Mouse (Mus musculus): ENCODE results near the gene Pik3ap1.

Pik3ap1 gene

DNA sequence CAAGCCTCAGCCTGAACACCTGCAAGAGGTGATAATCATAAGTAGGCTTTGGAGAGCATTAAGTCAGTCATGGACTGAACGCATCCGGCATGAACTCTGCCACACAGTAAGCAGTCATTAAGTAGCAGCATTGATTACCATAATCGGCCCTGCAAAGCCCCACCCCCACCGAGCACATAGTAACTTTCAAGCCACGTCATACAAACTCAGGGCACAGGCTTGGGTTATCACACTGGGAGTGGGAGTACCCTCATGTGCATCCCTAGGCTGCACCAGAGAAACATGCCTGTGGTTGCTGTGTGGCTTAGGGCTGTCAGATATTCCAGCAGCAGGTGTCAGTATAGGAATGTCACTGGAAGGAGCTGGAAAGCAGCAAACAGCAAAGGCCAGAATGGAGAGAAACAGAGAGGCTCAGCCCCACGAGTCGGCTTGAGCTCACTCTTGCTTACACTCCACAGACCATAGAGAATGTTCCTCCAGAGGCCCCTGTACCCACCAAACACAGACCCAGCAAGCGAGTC is 105.1 kb downstream of the Pik3ap1 start:
- DNase-seq (ENCODE audit: low spot score) = no peak

DNA sequence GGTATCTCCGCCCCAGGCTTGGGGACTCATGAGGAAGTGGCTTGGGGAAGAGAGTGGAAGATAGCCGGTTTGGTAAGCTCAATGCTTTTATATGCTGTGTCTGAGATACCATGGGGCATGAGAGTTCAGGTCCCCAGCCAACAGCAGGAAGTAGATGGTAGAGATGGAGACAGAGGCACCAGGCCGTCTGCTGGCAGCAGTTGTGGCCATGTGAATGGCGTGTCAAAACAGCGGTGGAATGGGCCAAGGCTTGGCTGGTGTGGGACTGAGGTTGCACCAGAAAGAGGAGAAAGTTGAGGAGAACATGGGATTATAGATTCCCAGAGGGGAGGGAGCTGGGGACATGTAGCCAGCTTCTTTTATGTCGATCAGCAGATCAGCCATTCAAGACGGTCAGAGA is 106.3 kb downstream of the Pik3ap1 start:
- DNase-seq (ENCODE audit: low spot score) = no peak

GRCm38 (mm10) chr19:41275588-41275987 is 109.3 kb downstream of the Pik3ap1 start:
- no peak for DNase-seq (ENCODE audit: low spot score)

- no peak for DNase-seq (ENCODE audit: low spot score)
These were observed 114.0 kb downstream of the Pik3ap1 start for GRCm38 (mm10) chr19:41270906-41271305.

DNA sequence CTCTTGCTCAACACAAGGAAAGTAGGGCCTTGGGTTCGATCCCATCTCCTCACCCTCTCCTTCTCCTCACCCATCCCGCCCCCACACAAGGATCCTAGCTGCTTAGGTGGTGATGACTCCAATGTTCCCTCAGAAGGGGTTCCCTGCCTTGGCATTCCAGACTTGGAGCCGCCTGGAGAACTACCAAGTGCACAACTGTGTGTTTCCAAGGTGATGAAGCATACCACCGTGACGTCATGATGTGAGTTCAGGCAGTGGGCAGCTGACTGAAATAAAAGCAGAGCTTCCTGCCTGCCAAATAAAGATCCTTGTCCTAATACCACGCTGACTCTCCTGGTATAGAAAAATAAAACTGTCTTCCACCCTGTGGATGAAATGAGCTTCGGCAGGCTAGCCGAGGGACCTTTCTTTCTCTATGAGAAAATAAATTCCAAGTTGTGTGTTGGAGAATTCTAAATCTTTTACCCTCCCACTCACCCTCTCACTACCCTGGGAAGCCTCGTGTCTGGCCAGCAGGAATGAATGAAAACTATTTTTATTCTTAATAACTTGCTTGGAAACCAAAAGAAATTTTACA is 114.7 kb downstream of the Pik3ap1 start:
- DNase-seq (ENCODE audit: low spot score) = peak; percentile 18

GRCm38 (mm10) chr19:41266251-41266901 is 118.5 kb downstream of the Pik3ap1 start:
- no peak for DNase-seq (ENCODE audit: low spot score)

DNA sequence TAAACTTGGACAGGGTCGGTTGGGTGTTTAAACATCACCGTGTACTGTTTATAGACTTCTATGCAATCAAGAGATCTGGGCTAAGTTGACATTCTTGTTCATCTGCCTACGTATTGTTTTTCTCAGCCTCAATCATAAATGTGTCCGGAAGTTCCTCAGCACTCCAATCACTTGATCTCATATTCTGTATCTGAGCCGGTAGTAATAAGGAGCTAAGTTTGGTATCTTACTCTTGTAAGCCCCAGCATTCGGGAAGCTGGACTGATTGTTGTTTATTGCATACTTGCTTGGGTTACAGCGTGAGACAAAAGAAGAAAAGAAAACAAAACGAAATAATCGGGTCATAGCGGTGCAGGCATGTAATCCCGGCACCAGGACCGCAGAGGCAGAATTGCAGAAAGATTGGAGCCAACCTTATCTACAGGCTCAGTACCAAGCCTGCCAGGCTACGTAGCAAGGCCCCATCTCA is 120.5 kb downstream of the Pik3ap1 start:
- DNase-seq (ENCODE audit: low spot score) = no peak

DNA sequence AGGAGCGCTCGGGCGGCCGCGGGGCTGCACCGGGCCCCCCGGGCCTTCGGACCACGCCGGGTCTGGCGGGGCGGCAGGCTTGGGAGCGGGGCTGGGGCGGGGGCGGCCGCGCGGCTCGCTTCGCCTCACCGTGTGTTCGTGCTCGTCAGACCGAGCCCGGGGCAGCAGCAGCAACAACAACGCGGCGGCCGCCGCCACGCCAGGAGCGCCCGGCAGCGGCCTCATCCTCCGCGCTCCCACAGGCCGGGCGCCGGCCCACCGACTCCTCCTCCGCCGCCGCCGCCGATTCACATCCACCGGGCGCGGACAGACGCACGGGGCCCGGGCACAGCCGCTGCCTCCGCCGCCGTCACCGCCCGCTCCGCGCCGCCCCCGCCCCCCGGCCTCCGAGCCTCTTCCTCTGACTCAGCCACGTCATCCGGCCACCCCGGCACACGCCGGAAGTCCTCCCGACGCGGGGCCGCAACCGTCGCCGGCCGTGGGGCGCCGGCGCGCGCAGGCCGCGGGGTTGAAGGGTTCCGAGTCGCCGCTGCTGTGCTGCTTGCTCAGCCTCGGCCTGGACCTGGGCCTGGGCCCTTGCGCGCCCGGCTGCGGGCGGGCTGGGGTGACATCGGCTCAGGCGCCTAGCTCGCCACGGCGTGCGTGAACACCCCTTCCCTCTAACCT is 121.1 kb downstream of the Pik3ap1 start, which contains the start of gene Tm9sf3:
Tm9sf3 (minus strand) TSS at position 368 of the 666 bp plus-strand sequence.
- DNase-seq (ENCODE audit: low spot score) = peak; percentile 78

- DNase-seq (ENCODE audit: low spot score) = peak; percentile 46
These were observed 121.9 kb downstream of the Pik3ap1 start for GRCm38 (mm10) chr19:41262712-41263629.

DNA sequence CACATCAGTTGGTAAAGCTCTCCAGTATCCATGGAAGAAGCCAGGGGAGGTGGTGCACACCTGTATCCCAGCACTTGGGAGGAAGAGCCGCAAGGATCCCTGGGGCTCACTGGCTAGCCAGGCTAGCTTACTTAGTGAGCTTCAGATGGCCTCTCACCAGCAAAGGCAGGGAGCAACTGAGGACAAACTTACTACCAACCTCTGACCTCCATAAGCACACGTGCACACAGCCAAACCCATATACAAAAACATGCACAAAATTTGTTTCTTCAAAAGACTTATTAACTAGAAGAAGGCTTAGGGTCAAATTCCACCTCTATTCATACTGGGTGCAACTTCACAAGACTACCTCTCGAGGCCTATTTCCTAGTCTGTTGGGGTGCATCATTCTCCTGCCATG is 124.2 kb downstream of the Pik3ap1 start:
- no peak for DNase-seq (ENCODE audit: low spot score)

DNA sequence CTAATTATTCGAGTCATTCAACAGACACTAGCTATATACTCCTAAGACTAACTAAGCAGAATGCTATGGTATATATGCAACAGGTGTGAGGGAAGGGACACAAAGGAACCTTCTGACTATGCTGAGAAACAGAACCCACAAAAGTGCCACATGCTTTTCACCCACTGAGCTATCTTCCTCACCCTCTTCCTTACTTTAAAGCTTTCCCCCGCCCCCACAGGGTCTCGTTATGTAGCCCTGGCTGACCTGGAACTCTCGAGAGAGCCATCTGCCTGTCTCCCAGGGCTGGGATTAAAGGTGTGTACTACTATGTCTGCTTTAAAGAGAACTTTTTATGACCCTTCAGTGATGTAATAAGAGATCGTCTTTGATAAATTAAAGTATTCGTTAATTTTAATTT is 125.6 kb downstream of the Pik3ap1 start:
- DNase-seq (ENCODE audit: low spot score) = no peak

GRCm38 (mm10) chr19:41258707-41259106 is 126.2 kb downstream of the Pik3ap1 start:
- DNase-seq (ENCODE audit: low spot score) = no peak

- DNase-seq (ENCODE audit: low spot score) = no peak
These were observed 130.3 kb downstream of the Pik3ap1 start for GRCm38 (mm10) chr19:41254584-41254983.

GRCm38 (mm10) chr19:41248968-41249367 is 135.9 kb downstream of the Pik3ap1 start:
- DNase-seq (ENCODE audit: low spot score) = no peak

- no peak for DNase-seq (ENCODE audit: low spot score)
These were observed 136.6 kb downstream of the Pik3ap1 start for GRCm38 (mm10) chr19:41248271-41248670.

- no peak for DNase-seq (ENCODE audit: low spot score)
These were observed 138.6 kb downstream of the Pik3ap1 start for GRCm38 (mm10) chr19:41246271-41246670.

DNA sequence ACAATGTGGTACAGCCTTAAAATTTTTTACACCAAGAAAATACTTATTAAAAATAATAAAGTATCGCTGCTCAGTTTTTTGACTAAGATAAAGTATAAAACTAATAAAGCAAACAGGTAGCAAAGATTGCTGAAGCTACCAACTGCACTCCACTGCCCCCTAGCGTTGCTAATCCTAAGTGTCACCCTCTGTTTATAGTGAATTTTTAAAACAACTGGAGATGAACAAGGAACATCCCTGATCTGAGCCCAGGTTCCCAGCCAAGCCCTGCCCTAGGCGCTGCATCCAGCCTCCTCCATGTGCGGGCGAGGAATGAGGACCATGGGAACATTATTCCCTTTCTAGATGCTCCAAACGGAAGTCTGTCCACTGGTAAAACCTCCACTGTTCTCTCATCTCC is 140.3 kb downstream of the Pik3ap1 start:
- no peak for DNase-seq (ENCODE audit: low spot score)

DNA sequence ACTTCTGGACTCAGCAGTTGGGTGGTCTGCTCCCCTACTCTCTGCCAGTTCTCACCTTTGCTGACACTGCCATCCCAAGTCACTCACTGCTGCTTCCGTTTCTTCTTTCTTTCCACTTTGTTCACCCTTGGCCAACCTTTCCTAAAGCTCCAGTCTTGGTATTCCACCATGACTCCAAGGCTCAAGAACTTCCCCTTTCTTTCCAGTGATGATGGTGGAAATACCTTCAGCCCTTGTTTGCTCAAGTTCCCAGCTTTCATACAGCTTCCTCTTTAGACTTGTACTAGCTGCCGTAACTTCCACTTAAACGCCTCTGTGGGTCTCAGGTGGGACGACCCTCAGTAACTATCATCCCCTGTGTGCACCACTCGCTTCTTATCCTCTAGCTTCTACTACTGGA is 142.9 kb downstream of the Pik3ap1 start:
- no peak for DNase-seq (ENCODE audit: low spot score)

- DNase-seq (ENCODE audit: low spot score) = no peak
These were observed 151.2 kb downstream of the Pik3ap1 start for GRCm38 (mm10) chr19:41233698-41234097.
